Comparison of ENCODE assay signal across 8 mouse cellular contexts in genomic region chr3:130714775-130715568, GRCm38 (mm10). TPM values are rescaled to one million over a fixed set of nuclear protein-coding genes. Genes with fewer than 3 reads are reported as not detected.
DNase-seq lines count a peak whose midpoint lies in the region; ATAC-seq and TF ChIP-seq lines count a peak whose summit lies in the region.

No protein-coding gene starts in this region.

- H3K27me3 ChIP-seq in ES-Bruce4 (ENCODE audit: control insufficient read depth, insufficient read depth, low read length, poor library complexity, severe bottlenecking), result no peaks in the 10 kb centered on the region
- no peaks in the 10 kb centered on the region for H3K27me3 ChIP-seq in liver, postnatal 0 days (ENCODE audit: insufficient read depth, low read length)
- no peaks in the 10 kb centered on the region for H3K27me3 ChIP-seq in neural tube, embryonic 13.5 days

- H3K4me3 ChIP-seq in ES-Bruce4 (ENCODE audit: low read depth, low read length), result peak overlapping the region; percentile 64
- peak overlapping the region; percentile 53 for H3K4me3 ChIP-seq in bone marrow macrophage, adult 2 months (ENCODE audit: insufficient read depth, low read length)
- peak overlapping the region; percentile 25; the same call in 1 of the 2 replicates for H3K4me3 ChIP-seq in embryonic fibroblast, embryonic 13.5 days (ENCODE audit: insufficient read depth, low read length)
- peak overlapping the region; percentile 50 for H3K4me3 ChIP-seq in liver, postnatal 0 days (ENCODE audit: low read depth, low read length)
- H3K4me3 ChIP-seq in neural tube, embryonic 13.5 days, result peak overlapping the region; percentile 30

- TF ChIP-seq EP300 in ES-Bruce4 (IDR thresholded peaks at IDR 0.05; ENCODE audit: insufficient read depth, low read depth, low read length), result no peak
- no peak for TF ChIP-seq EP300 in liver, postnatal 0 days (IDR thresholded peaks at IDR 0.05; ENCODE audit: low read depth)

- H3K4me2 ChIP-seq in liver, postnatal 0 days (ENCODE audit: low read depth, low read length), result peak overlapping the region; percentile 74
- H3K4me2 ChIP-seq in neural tube, embryonic 13.5 days, result peak overlapping the region; percentile 51

- 10% methylated on average over 22 of the region's 22 CpGs for WGBS in liver, postnatal 0 days (ENCODE audit: insufficient replicate concordance)
- WGBS in neural tube, embryonic 13.5 days, result 22% methylated on average over 22 of the region's 22 CpGs

- intact Hi-C loops in heart, postnatal 14 days (cut with DNase I), result loop anchor here (2.0 to 10.0 kb wide), 3 partner anchors 522 to 880 kb away; partner anchors contain the start of genes Cfi and Gar1

- DNase-seq in heart, postnatal 14 days, result peak; percentile 73 to 80
- DNase-seq in kidney, postnatal 4 days, result peak; percentile 80 to 85
- peak; percentile 70 for DNase-seq in liver, postnatal 0 days
- DNase-seq in testis, postnatal 14 days (ENCODE audit: low spot score), result peak; percentile 57

- H3K36me3 ChIP-seq in ES-Bruce4 (ENCODE audit: control insufficient read depth, insufficient read depth, low read length, poor library complexity, severe bottlenecking), result no peaks in the 10 kb centered on the region
- H3K36me3 ChIP-seq in liver, postnatal 0 days (replicated peaks; ENCODE audit: insufficient read depth, low read length), result no peaks in the 10 kb centered on the region
- H3K36me3 ChIP-seq in neural tube, embryonic 13.5 days, result no peaks in the 10 kb centered on the region

- no peak for TF ChIP-seq CTCF in ES-Bruce4 (IDR thresholded peaks at IDR 0.05; ENCODE audit: low read depth, low read length)
- no peak for TF ChIP-seq CTCF in bone marrow macrophage, adult 2 months (IDR thresholded peaks at IDR 0.05; ENCODE audit: low read depth, low read length)
- TF ChIP-seq CTCF in embryonic fibroblast, embryonic 13.5 days (IDR thresholded peaks at IDR 0.05; ENCODE audit: borderline replicate concordance, insufficient read depth, low read length), result no peak
- TF ChIP-seq CTCF in liver, postnatal 0 days (IDR thresholded peaks at IDR 0.05; ENCODE audit: low read depth), result peak; percentile 81

- ATAC-seq in liver, postnatal 0 days, result peak; percentile 67
- no peak for ATAC-seq in neural tube, embryonic 13.5 days (ENCODE audit: low read depth)

- H3K27ac ChIP-seq in ES-Bruce4 (ENCODE audit: insufficient read depth, low read length), result no peak overlapping the region
- no peak overlapping the region for H3K27ac ChIP-seq in bone marrow macrophage, adult 2 months (ENCODE audit: insufficient read depth, low read depth, low read length)
- no peak overlapping the region for H3K27ac ChIP-seq in embryonic fibroblast, embryonic 13.5 days (ENCODE audit: insufficient read depth, low read length)
- H3K27ac ChIP-seq in liver, postnatal 0 days (ENCODE audit: low read depth), result peak overlapping the region; percentile 58; the same call in 1 of the 2 replicates
- no peak overlapping the region for H3K27ac ChIP-seq in neural tube, embryonic 13.5 days (replicated peaks)

- no peak for TF ChIP-seq POLR2A in ES-Bruce4 (IDR thresholded peaks at IDR 0.05; ENCODE audit: insufficient read depth, low read length)
- TF ChIP-seq POLR2A in bone marrow macrophage, adult 2 months (IDR thresholded peaks at IDR 0.05; ENCODE audit: borderline replicate concordance, low read depth, low read length), result no peak
- no peak for TF ChIP-seq POLR2A in embryonic fibroblast, embryonic 13.5 days (IDR thresholded peaks at IDR 0.05; ENCODE audit: low read depth, low read length)

- H3K4me1 ChIP-seq in ES-Bruce4 (ENCODE audit: control insufficient read depth, insufficient read depth, low read length), result no peaks in the 10 kb centered on the region
- H3K4me1 ChIP-seq in bone marrow macrophage, adult 2 months (ENCODE audit: control insufficient read depth, insufficient read depth, low read length), result peaks cover 4% of the 10 kb centered on the region; the same call in 1 of the 2 replicates
- H3K4me1 ChIP-seq in embryonic fibroblast, embryonic 13.5 days (ENCODE audit: control insufficient read depth, insufficient read depth, low read length), result no peaks in the 10 kb centered on the region; the same call in 1 of the 2 replicates
- no peaks in the 10 kb centered on the region for H3K4me1 ChIP-seq in liver, postnatal 0 days (ENCODE audit: insufficient read depth)
- peaks cover 2% of the 10 kb centered on the region; the same call in 1 of the 2 replicates for H3K4me1 ChIP-seq in neural tube, embryonic 13.5 days (replicated peaks)

- H3K9ac ChIP-seq in ES-Bruce4 (ENCODE audit: low read depth, poor library complexity, severe bottlenecking), result peak overlapping the region; percentile 30; the same call in 1 of the 2 replicates
- peak overlapping the region; percentile 50; the same call in 1 of the 2 replicates for H3K9ac ChIP-seq in liver, postnatal 0 days (replicated peaks)
- peak overlapping the region; percentile 49 for H3K9ac ChIP-seq in neural tube, embryonic 13.5 days

- no peaks in the 10 kb centered on the region for H3K9me3 ChIP-seq in ES-Bruce4 (replicated peaks; ENCODE audit: control insufficient read depth, insufficient read depth, low read length, poor library complexity, severe bottlenecking)
- H3K9me3 ChIP-seq in liver, postnatal 0 days (ENCODE audit: low read length), result no peaks in the 10 kb centered on the region
- H3K9me3 ChIP-seq in neural tube, embryonic 13.5 days, result no peaks in the 10 kb centered on the region

RNA-seq across cellular contexts. Expression of gene Ostc, which starts 5.7 kb away (rescaled TPM):
- polyA plus RNA-seq in ES-Bruce4 (2011; ENCODE audit: insufficient read depth, insufficient read length, low read depth, missing spikeins), result 170 and 180 TPM in 2 replicates
- 97.7 and 104 TPM in 2 replicates for polyA plus RNA-seq in bone marrow macrophage, adult 2 months (2012; ENCODE audit: insufficient read depth, insufficient read length, missing spikeins)
- 279 and 363 TPM in 2 replicates for polyA plus RNA-seq in embryonic fibroblast, embryonic 13.5 days (2011; ENCODE audit: insufficient read length, low read depth, missing spikeins)
- total RNA-seq in heart, postnatal 14 days (2021), result 10 to 100 TPM; 42.1 to 55.0 TPM
- 171 and 178 TPM in 2 replicates for polyA plus RNA-seq in liver, postnatal 0 days (2015; fragmentation: Nextera tagmentation; extraction: Ambion mirVana)
- polyA plus RNA-seq in neural tube, embryonic 13.5 days (2015; fragmentation: Nextera tagmentation; extraction: Ambion mirVana), result 275 and 283 TPM in 2 replicates

RNA-seq across cellular contexts. Expression of gene Rpl34, which starts 15.2 kb away (rescaled TPM):
- polyA plus RNA-seq in ES-Bruce4 (2011; ENCODE audit: insufficient read depth, insufficient read length, low read depth, missing spikeins), result 1,289 and 1,419 TPM in 2 replicates
- polyA plus RNA-seq in bone marrow macrophage, adult 2 months (2012; ENCODE audit: insufficient read depth, insufficient read length, missing spikeins), result 1,114 and 1,261 TPM in 2 replicates
- polyA plus RNA-seq in embryonic fibroblast, embryonic 13.5 days (2011; ENCODE audit: insufficient read length, low read depth, missing spikeins), result 1,245 and 1,289 TPM in 2 replicates
- 100 to 1,000 TPM; 373 to 414 TPM for total RNA-seq in heart, postnatal 14 days (2021)
- 539 and 549 TPM in 2 replicates for polyA plus RNA-seq in liver, postnatal 0 days (2015; fragmentation: Nextera tagmentation; extraction: Ambion mirVana)
- polyA plus RNA-seq in neural tube, embryonic 13.5 days (2015; fragmentation: Nextera tagmentation; extraction: Ambion mirVana), result 556 and 623 TPM in 2 replicates
